Mouse (Mus musculus) olfactory bulb, adult 2 months (tissue): ENCODE data around the gene Aldh1a3. TPM values are rescaled to one million over a fixed set of nuclear protein-coding genes. Genes with fewer than 3 reads are reported as not detected.

ENCODE experiments used
- H3K27ac ChIP-seq: fragments of 200-500 bp; 2 replicates; pipeline ENCODE4 v1.5.1; 2012; ENCODE audit warnings: low read depth, low read length; ENCODE audit not compliant: insufficient read depth
- H3K4me1 ChIP-seq: fragments of 200-500 bp; 2 replicates; pipeline ENCODE4 v1.6.1; 2012; ENCODE audit warnings: low read length; ENCODE audit not compliant: control insufficient read depth, insufficient read depth
- H3K4me3 ChIP-seq: fragments of 200-500 bp; 2 replicates; pipeline ENCODE4 v1.5.1; 2012; ENCODE audit warnings: mild to moderate bottlenecking, low read depth, low read length, moderate library complexity; ENCODE audit not compliant: insufficient read depth
- CTCF ChIP-seq: fragments of 200-500 bp; IDR thresholded peaks from 2 replicates; pipeline ENCODE4 v1.5.1; 2012; ENCODE audit warnings: low read depth, mild to moderate bottlenecking, low read length, moderate library complexity; ENCODE audit not compliant: insufficient read depth
- POLR2A ChIP-seq: fragments of 200-500 bp; IDR thresholded peaks from 2 replicates; pipeline ENCODE4 v1.6.1; 2012; ENCODE audit warnings: mild to moderate bottlenecking, low read depth, low read length, moderate library complexity; ENCODE audit not compliant: insufficient read depth
- WGBS: fragments of 180-500 bp; shearing (Covaris S2); methylation state at CpG from one replicate; pipeline ENCODE4 v1.1.7; 2018; 5-methylcytosine and 5-hydroxymethylcytosine counted together
- polyA plus RNA-seq: library from polyadenylated mRNA; stranded (reverse); fragments of >200 nt; gene quantifications from 2 replicates; pipeline ENCODE4 v1.2.4, GENCODE M21; 2012; ENCODE audit warnings: low replicate concordance; ENCODE audit not compliant: missing spikeins, insufficient read depth, insufficient read length

Aldh1a3 gene
- polyA plus RNA-seq, 1 experiment: not detected

GRCm38 (mm10) chr7:66365904-66366303 lies 61.4 kb downstream of the Aldh1a3 start, which contains the start of gene Gm10974:
Gene Gm10974, plus strand, starts transcription at chr7:66365905.
- H3K4me3 ChIP-seq: no peak within 1 kb of the TSS
- WGBS: 47% methylated on average over 2 of the region's 2 CpGs

GRCm38 (mm10) chr7:66365411-66365810 lies 61.9 kb downstream of the Aldh1a3 start:
- WGBS: 74% methylated on average over 2 of the region's 2 CpGs
- TF ChIP-seq CTCF: no peak
- no peak for TF ChIP-seq POLR2A
- Histone ChIP-seq H3K27ac (no peak overlapping the region), H3K4me3 (no peak overlapping the region), H3K4me1 (no peaks in the 10 kb centered on the region)

More at GRCm38 (mm10) chr7:66365904-66366303, 61.4 kb downstream of the Aldh1a3 start, which contains the start of gene Gm10974:
- H3K27ac ChIP-seq: no peak within 1 kb of the TSS
- no peaks in the 10 kb centered on the region for H3K4me1 ChIP-seq
- TF ChIP-seq POLR2A (no peak), CTCF (no peak)

GRCm38 (mm10) chr7:66364491-66364890 lies 62.8 kb downstream of the Aldh1a3 start:
- 92% methylated on average over 11 of the region's 11 CpGs for WGBS
- Histone ChIP-seq H3K27ac (no peak overlapping the region), H3K4me3 (no peak overlapping the region), H3K4me1 (no peaks in the 10 kb centered on the region)
- no peak for TF ChIP-seq CTCF
- TF ChIP-seq POLR2A: no peak

DNA sequence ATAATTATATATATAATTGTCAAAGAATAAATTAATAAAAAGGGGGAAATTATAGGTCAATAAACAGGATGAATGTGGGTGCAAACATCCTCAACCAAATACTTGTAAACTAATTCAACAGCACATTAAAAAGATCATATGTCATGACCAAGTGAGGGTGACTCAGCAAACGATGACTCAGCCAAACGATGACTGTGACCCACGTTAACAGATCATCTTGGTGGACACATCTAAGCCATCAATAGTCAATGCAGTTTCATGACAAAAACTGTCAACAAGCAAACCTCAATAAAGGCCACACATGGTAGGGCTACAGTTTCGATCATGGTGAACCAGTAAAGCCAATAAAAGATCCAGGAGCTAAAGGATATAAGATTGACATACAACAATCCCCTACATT lies 68.3 kb downstream of the Aldh1a3 start:
- Histone ChIP-seq H3K4me3 (no peak overlapping the region), H3K27ac (no peak overlapping the region), H3K4me1 (no peaks in the 10 kb centered on the region; the same call in 1 of the 2 replicates)
- TF ChIP-seq CTCF: no peak
- WGBS: 91% methylated on average over 4 of the region's 4 CpGs

DNA sequence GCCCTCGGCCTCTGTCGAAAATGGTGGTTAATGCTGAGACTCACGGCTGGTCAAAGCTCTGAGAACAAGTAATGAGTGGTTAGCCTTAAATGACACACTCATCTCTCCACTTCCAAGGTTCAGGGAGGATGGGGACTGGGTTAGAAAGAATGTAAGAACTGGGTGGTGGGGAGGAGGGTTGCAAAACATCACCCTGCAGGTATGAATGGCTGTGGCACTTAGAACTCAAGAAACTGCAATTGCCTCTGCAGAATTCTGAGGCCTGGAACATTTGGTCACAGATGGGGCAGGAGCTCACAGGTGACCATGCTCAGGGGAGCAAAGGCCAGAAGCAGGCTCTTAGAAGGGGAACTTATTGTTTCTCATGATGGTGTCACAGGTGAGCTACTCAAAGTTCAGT lies 68.9 kb downstream of the Aldh1a3 start:
- H3K27ac ChIP-seq: no peak overlapping the region
- no peaks in the 10 kb centered on the region; the same call in 1 of the 2 replicates for H3K4me1 ChIP-seq
- H3K4me3 ChIP-seq: no peak overlapping the region
- 94% methylated on average over 3 of the region's 3 CpGs for WGBS
- TF ChIP-seq CTCF: no peak
- TF ChIP-seq POLR2A: no peak

GRCm38 (mm10) chr7:66355791-66356522 lies 71.4 kb downstream of the Aldh1a3 start:
- TF ChIP-seq CTCF (no peak), POLR2A (no peak)
- Histone ChIP-seq H3K4me1 (no peaks in the 10 kb centered on the region; the same call in 1 of the 2 replicates), H3K27ac (no peak overlapping the region), H3K4me3 (no peak overlapping the region)
- WGBS: 86% methylated on average over 8 of the region's 8 CpGs

DNA sequence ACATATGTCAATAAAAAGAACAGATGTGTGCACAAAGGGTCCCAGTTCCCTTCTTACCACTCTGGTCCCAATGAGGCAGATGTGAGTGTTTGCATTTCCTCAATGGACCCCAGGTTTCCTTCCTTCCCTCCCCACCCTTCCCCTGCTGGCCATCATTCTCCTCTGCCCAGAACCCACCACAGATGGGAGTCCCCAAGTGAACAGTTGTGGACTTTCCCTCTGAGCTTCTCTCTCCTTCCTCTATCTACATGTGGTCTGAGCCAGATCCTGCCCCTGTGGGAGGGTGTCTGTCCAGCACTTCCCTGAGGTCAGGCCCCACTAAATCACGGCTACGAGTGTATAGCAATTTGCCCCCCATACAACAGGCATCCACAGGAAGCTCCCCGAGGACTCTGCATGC lies 72.4 kb downstream of the Aldh1a3 start:
- Histone ChIP-seq H3K4me1 (no peaks in the 10 kb centered on the region; the same call in 1 of the 2 replicates), H3K4me3 (no peak overlapping the region), H3K27ac (no peak overlapping the region)
- TF ChIP-seq POLR2A: no peak
- no peak for TF ChIP-seq CTCF
- WGBS: 72% methylated on average over 3 of the region's 3 CpGs

GRCm38 (mm10) chr7:66351074-66351473 lies 76.2 kb downstream of the Aldh1a3 start:
- Histone ChIP-seq H3K4me1 (no peaks in the 10 kb centered on the region; the same call in 1 of the 2 replicates), H3K4me3 (no peak overlapping the region), H3K27ac (no peak overlapping the region)
- TF ChIP-seq CTCF (no peak), POLR2A (no peak)
- 86% methylated on average over 4 of the region's 4 CpGs for WGBS

GRCm38 (mm10) chr7:66349670-66350069 lies 77.6 kb downstream of the Aldh1a3 start:
- no peak for TF ChIP-seq CTCF
- no peak for TF ChIP-seq POLR2A
- WGBS: 80% methylated on average over 11 of the region's 11 CpGs
- Histone ChIP-seq H3K27ac (no peak overlapping the region), H3K4me3 (no peak overlapping the region), H3K4me1 (no peaks in the 10 kb centered on the region)
